Mouse (Mus musculus): ENCODE measurements around the gene Mvb12b. TPM values are rescaled to one million over a fixed set of nuclear protein-coding genes. Genes with fewer than 3 reads are reported as not detected.

Mvb12b gene
- total and polyA plus RNA-seq, 2 experiments from 2014 or later: 68.1 to 155 TPM

- H3K36me3 ChIP-seq (ENCODE audit: insufficient read depth, low read length): peaks cover 46% of the 10 kb centered on the region
- no peak overlapping the region for H3K9ac ChIP-seq (replicated peaks; ENCODE audit: low read length, poor library complexity, severe bottlenecking)
- no peaks in the 10 kb centered on the region for H3K9me3 ChIP-seq (ENCODE audit: low read length)
- H3K27ac ChIP-seq (ENCODE audit: low read depth, low read length): no peak overlapping the region
- H3K27me3 ChIP-seq (ENCODE audit: insufficient read depth, low read length): no peaks in the 10 kb centered on the region
- H3K4me3 ChIP-seq (ENCODE audit: low read depth, low read length): no peak overlapping the region
- WGBS: 81% methylated on average over 5 of the region's 5 CpGs
- TF ChIP-seq CTCF (IDR thresholded peaks at IDR 0.05): no peak
- ATAC-seq (ENCODE audit: low FRiP score) (no peak), DNase-seq (ENCODE audit: low spot score) (no peak)
- no peaks in the 10 kb centered on the region; the same call in 1 of the 2 replicates for H3K4me1 ChIP-seq (ENCODE audit: insufficient read depth, low read length)
- H3K4me2 ChIP-seq (ENCODE audit: low read depth, low read length, poor library complexity, severe bottlenecking): no peak overlapping the region
Measured at GRCm38 (mm10) chr2:33820037-33820436, 67.7 kb downstream of the Mvb12b start.

DNA sequence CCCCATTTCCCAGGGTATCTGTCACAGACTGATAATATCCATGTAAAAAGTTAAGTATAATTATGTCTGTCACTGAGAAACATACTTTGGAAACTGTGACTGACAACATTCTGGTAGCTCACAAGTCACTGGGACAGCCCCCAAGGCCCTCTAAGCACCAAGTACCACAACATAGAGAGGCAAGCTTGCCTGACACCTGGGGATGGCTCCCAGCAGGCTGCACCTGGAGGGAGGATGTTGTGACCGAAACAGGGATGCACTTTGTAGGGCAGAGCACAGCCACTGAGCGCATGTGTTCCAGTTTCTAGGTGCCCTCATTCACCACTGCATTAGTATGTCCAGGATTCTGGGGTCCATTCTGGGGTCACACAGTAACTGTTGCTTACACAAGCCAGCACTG, 69.4 kb downstream of the Mvb12b start:
- Histone ChIP-seq H3K9ac (replicated peaks; ENCODE audit: low read length, poor library complexity, severe bottlenecking) (no peak overlapping the region), H3K27me3 (ENCODE audit: insufficient read depth, low read length) (no peaks in the 10 kb centered on the region), H3K4me3 (ENCODE audit: low read depth, low read length) (no peak overlapping the region), H3K4me1 (ENCODE audit: insufficient read depth, low read length) (peaks cover 4% of the 10 kb centered on the region; the same call in 1 of the 2 replicates), H3K36me3 (ENCODE audit: insufficient read depth, low read length) (peaks cover 32% of the 10 kb centered on the region), H3K27ac (ENCODE audit: low read depth, low read length) (no peak overlapping the region), H3K4me2 (ENCODE audit: low read depth, low read length, poor library complexity, severe bottlenecking) (no peak overlapping the region), H3K9me3 (ENCODE audit: low read length) (no peaks in the 10 kb centered on the region)
- DNase-seq (ENCODE audit: low spot score): no peak
- WGBS: 94% methylated on average over 2 of the region's 2 CpGs
- ATAC-seq (ENCODE audit: low FRiP score): no peak
- no peak for TF ChIP-seq CTCF (IDR thresholded peaks at IDR 0.05)

DNA sequence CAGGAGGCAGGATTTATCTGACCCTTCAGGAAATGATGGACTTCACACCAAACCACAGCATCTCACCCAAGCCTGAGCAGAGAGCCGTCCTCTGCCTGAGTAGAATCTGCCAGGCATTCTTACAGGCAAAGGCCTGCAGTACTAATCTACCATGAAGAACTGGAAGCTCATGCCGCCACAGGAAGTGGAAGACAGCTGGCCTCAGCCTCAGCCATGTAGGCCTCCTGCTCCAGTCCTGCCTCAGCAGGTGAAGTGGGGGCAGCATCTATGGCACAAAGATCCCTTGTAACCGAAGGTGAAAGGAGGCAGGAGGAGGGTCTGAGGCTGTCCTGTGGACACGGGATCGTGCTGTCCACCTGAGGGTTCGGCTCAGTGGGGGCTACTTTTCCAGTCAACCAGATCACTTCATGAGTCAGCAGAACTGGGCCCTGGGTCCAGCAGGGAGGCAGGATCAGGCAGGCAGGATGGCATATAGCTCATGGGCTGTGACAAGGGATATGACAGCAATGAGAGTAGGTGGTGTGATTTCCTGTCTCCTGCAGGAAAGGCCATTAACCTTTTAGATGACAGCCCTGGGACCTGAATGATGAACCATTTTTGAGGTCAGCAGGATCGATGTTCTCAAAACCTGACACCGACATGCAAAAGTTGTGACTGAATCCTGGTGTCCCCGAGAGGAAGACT, 69.9 kb downstream of the Mvb12b start:
- Histone ChIP-seq H3K4me1 (ENCODE audit: insufficient read depth, low read length) (peaks cover 4% of the 10 kb centered on the region; the same call in 1 of the 2 replicates), H3K4me3 (ENCODE audit: low read depth, low read length) (no peak overlapping the region), H3K9me3 (ENCODE audit: low read length) (no peaks in the 10 kb centered on the region), H3K27ac (ENCODE audit: low read depth, low read length) (no peak overlapping the region), H3K9ac (replicated peaks; ENCODE audit: low read length, poor library complexity, severe bottlenecking) (no peak overlapping the region), H3K4me2 (ENCODE audit: low read depth, low read length, poor library complexity, severe bottlenecking) (no peak overlapping the region), H3K36me3 (ENCODE audit: insufficient read depth, low read length) (peaks cover 26% of the 10 kb centered on the region), H3K27me3 (ENCODE audit: insufficient read depth, low read length) (no peaks in the 10 kb centered on the region)
- DNase-seq (ENCODE audit: low spot score): no peak
- TF ChIP-seq CTCF (IDR thresholded peaks at IDR 0.05): no peak
- no peak for ATAC-seq (ENCODE audit: low FRiP score)
- WGBS: 76% methylated on average over 9 of the region's 9 CpGs

GRCm38 (mm10) chr2:33817080-33817479, 70.7 kb downstream of the Mvb12b start:
- Histone ChIP-seq H3K27me3 (ENCODE audit: insufficient read depth, low read length) (no peaks in the 10 kb centered on the region), H3K36me3 (ENCODE audit: insufficient read depth, low read length) (peaks cover 26% of the 10 kb centered on the region), H3K9me3 (ENCODE audit: low read length) (no peaks in the 10 kb centered on the region), H3K4me2 (ENCODE audit: low read depth, low read length, poor library complexity, severe bottlenecking) (no peak overlapping the region), H3K27ac (ENCODE audit: low read depth, low read length) (no peak overlapping the region), H3K4me1 (ENCODE audit: insufficient read depth, low read length) (peaks cover 4% of the 10 kb centered on the region; the same call in 1 of the 2 replicates), H3K9ac (replicated peaks; ENCODE audit: low read length, poor library complexity, severe bottlenecking) (no peak overlapping the region), H3K4me3 (ENCODE audit: low read depth, low read length) (no peak overlapping the region)
- no peak for TF ChIP-seq CTCF (IDR thresholded peaks at IDR 0.05)
- no peak for ATAC-seq (ENCODE audit: low FRiP score)
- 72% methylated on average over 4 of the region's 4 CpGs for WGBS
- no peak for DNase-seq (ENCODE audit: low spot score)

- WGBS: 56% methylated on average over 8 of the region's 8 CpGs
- no peak overlapping the region for H3K9ac ChIP-seq (replicated peaks; ENCODE audit: low read length, poor library complexity, severe bottlenecking)
- peaks cover 5% of the 10 kb centered on the region; the same call in 1 of the 2 replicates for H3K4me1 ChIP-seq (ENCODE audit: insufficient read depth, low read length)
- no peaks in the 10 kb centered on the region for H3K9me3 ChIP-seq (ENCODE audit: low read length)
- TF ChIP-seq CTCF (IDR thresholded peaks at IDR 0.05): no peak
- H3K4me2 ChIP-seq (ENCODE audit: low read depth, low read length, poor library complexity, severe bottlenecking): no peak overlapping the region
- ATAC-seq (ENCODE audit: low FRiP score) (no peak), DNase-seq (ENCODE audit: low spot score) (no peak)
- no peaks in the 10 kb centered on the region for H3K27me3 ChIP-seq (ENCODE audit: insufficient read depth, low read length)
- H3K36me3 ChIP-seq (ENCODE audit: insufficient read depth, low read length): peaks cover 18% of the 10 kb centered on the region
- no peak overlapping the region for H3K4me3 ChIP-seq (ENCODE audit: low read depth, low read length)
- peak overlapping the region; percentile 47; the same call in 1 of the 2 replicates for H3K27ac ChIP-seq (ENCODE audit: low read depth, low read length)
Measured at GRCm38 (mm10) chr2:33814581-33814980, 73.2 kb downstream of the Mvb12b start.

- TF ChIP-seq CTCF (IDR thresholded peaks at IDR 0.05): no peak
- no peak overlapping the region for H3K27ac ChIP-seq (ENCODE audit: low read depth, low read length)
- H3K4me1 ChIP-seq (ENCODE audit: insufficient read depth, low read length): peaks cover 8% of the 10 kb centered on the region; the same call in 1 of the 2 replicates
- no peak overlapping the region for H3K4me2 ChIP-seq (ENCODE audit: low read depth, low read length, poor library complexity, severe bottlenecking)
- no peaks in the 10 kb centered on the region for H3K9me3 ChIP-seq (ENCODE audit: low read length)
- ATAC-seq (ENCODE audit: low FRiP score) (no peak), DNase-seq (ENCODE audit: low spot score) (no peak)
- no peak overlapping the region for H3K9ac ChIP-seq (replicated peaks; ENCODE audit: low read length, poor library complexity, severe bottlenecking)
- H3K27me3 ChIP-seq (ENCODE audit: insufficient read depth, low read length): no peaks in the 10 kb centered on the region
- H3K36me3 ChIP-seq (ENCODE audit: insufficient read depth, low read length): peaks cover 18% of the 10 kb centered on the region
- no peak overlapping the region for H3K4me3 ChIP-seq (ENCODE audit: low read depth, low read length)
- 55% methylated on average over 8 of the region's 8 CpGs for WGBS
Measured at GRCm38 (mm10) chr2:33813501-33814240, 74.1 kb downstream of the Mvb12b start.

Data from midbrain, postnatal 0 days (tissue).